Mouse (Mus musculus): ENCODE results near the gene Fosl1. TPM values are rescaled to one million over a fixed set of nuclear protein-coding genes. Genes with fewer than 3 reads are reported as not detected.
"Not testable (repeated sequence)": the region's sequence is repeated elsewhere in the genome, so short reads cannot be mapped to it uniquely, and the experiment has no call there.

Fosl1 gene
- polyA plus RNA-seq, 1 experiment from 2014 or later = not detected

GRCm38 (mm10) chr19:5485371-5485770 is 38.0 kb downstream of the Fosl1 start:
- ATAC-seq (ENCODE audit: low read depth) = no peak
- H3K36me3 ChIP-seq = peaks cover 52% of the 10 kb centered on the region

GRCm38 (mm10) chr19:5485821-5486220 is 38.5 kb downstream of the Fosl1 start:
- Histone ChIP-seq H3K36me3 (peaks cover 52% of the 10 kb centered on the region), H3K9ac (no peak overlapping the region), H3K4me3 (replicated peaks) (no peak overlapping the region), H3K9me3 (replicated peaks) (no peaks in the 10 kb centered on the region), H3K4me1 (replicated peaks) (peaks cover 43% of the 10 kb centered on the region), H3K27ac (no peak overlapping the region), H3K4me2 (no peak overlapping the region), H3K27me3 (no peaks in the 10 kb centered on the region)
- DNase-seq (no peak), ATAC-seq (ENCODE audit: low read depth) (no peak)
- WGBS (ENCODE audit: insufficient replicate concordance) = 85% methylated on average over 7 of the region's 7 CpGs

More at GRCm38 (mm10) chr19:5485371-5485770, 38.0 kb downstream of the Fosl1 start:
- Histone ChIP-seq H3K27me3 (no peaks in the 10 kb centered on the region), H3K9me3 (replicated peaks) (no peaks in the 10 kb centered on the region), H3K4me2 (no peak overlapping the region), H3K9ac (no peak overlapping the region), H3K27ac (no peak overlapping the region), H3K4me3 (replicated peaks) (no peak overlapping the region), H3K4me1 (replicated peaks) (peaks cover 43% of the 10 kb centered on the region)
- WGBS (ENCODE audit: insufficient replicate concordance) = 84% methylated on average over 8 of the region's 8 CpGs
- DNase-seq = no peak

- ATAC-seq (ENCODE audit: low read depth) (no peak), DNase-seq (no peak)
- H3K4me2 ChIP-seq = 0 out of 2 replicates have a peak overlapping the region, but pooled peaks have one; percentile 86
- H3K9ac ChIP-seq = peak overlapping the region; percentile 76
- no peak overlapping the region for H3K4me3 ChIP-seq (replicated peaks)
- WGBS (ENCODE audit: insufficient replicate concordance) = 83% methylated on average over 8 of the region's 8 CpGs
- H3K27me3 ChIP-seq = no peaks in the 10 kb centered on the region
- H3K36me3 ChIP-seq = peaks cover 50% of the 10 kb centered on the region
- no peak overlapping the region for H3K27ac ChIP-seq
- H3K9me3 ChIP-seq (replicated peaks) = no peaks in the 10 kb centered on the region
- peaks cover 43% of the 10 kb centered on the region for H3K4me1 ChIP-seq (replicated peaks)
Observed at GRCm38 (mm10) chr19:5486286-5486685, 38.9 kb downstream of the Fosl1 start.

- H3K4me3 ChIP-seq (replicated peaks) = peak overlapping the region; percentile 99
Observed at GRCm38 (mm10) chr19:5486771-5487170, 39.4 kb downstream of the Fosl1 start.

GRCm38 (mm10) chr19:5487768-5488550 is 40.6 kb downstream of the Fosl1 start, which contains the start of gene Mus81:
Mus81 (minus strand) TSS chr19:5488402.
- WGBS (ENCODE audit: insufficient replicate concordance) = under 1% methylated on average over 39 of the region's 39 CpGs
- Histone ChIP-seq H3K4me1 (replicated peaks) (peaks cover 58% of the 10 kb centered on the region), H3K36me3 (peaks cover 48% of the 10 kb centered on the region), H3K27ac (peak within 1 kb of the TSS; percentile 100), H3K27me3 (no peaks in the 10 kb centered on the region), H3K4me2 (peak within 1 kb of the TSS; percentile 86), H3K4me3 (replicated peaks) (peak within 1 kb of the TSS; percentile 99), H3K9ac (peak within 1 kb of the TSS; percentile 76), H3K9me3 (replicated peaks) (no peaks in the 10 kb centered on the region)
- peak; percentile 94 for DNase-seq
- ATAC-seq (ENCODE audit: low read depth) = peak; percentile 72

More at GRCm38 (mm10) chr19:5486771-5487170, 39.4 kb downstream of the Fosl1 start:
- peak overlapping the region; percentile 6; the same call in 1 of the 2 replicates for H3K27ac ChIP-seq
- DNase-seq (no peak), ATAC-seq (ENCODE audit: low read depth) (no peak)
- H3K9me3 ChIP-seq (replicated peaks) = no peaks in the 10 kb centered on the region
- H3K27me3 ChIP-seq = no peaks in the 10 kb centered on the region
- peak overlapping the region; percentile 86 for H3K4me2 ChIP-seq
- WGBS (ENCODE audit: insufficient replicate concordance) = 78% methylated on average over 4 of the region's 4 CpGs
- peaks cover 46% of the 10 kb centered on the region for H3K4me1 ChIP-seq (replicated peaks)
- H3K9ac ChIP-seq = peak overlapping the region; percentile 76
- peaks cover 47% of the 10 kb centered on the region for H3K36me3 ChIP-seq

- WGBS (ENCODE audit: insufficient replicate concordance) = under 1% methylated on average over 26 of the region's 26 CpGs
- peak overlapping the region; percentile 100 for H3K27ac ChIP-seq
- peak overlapping the region; percentile 76 for H3K9ac ChIP-seq
- peak overlapping the region; percentile 99 for H3K4me3 ChIP-seq (replicated peaks)
- no peaks in the 10 kb centered on the region for H3K9me3 ChIP-seq (replicated peaks)
- no peaks in the 10 kb centered on the region for H3K27me3 ChIP-seq
- H3K4me2 ChIP-seq = peak overlapping the region; percentile 86
- ATAC-seq (ENCODE audit: low read depth) (peak; percentile 80), DNase-seq (peak; percentile 97)
- H3K4me1 ChIP-seq (replicated peaks) = peaks cover 58% of the 10 kb centered on the region
- H3K36me3 ChIP-seq = peaks cover 48% of the 10 kb centered on the region
Observed at GRCm38 (mm10) chr19:5488878-5489571, 41.7 kb downstream of the Fosl1 start.

- Histone ChIP-seq H3K4me1 (replicated peaks) (peaks cover 60% of the 10 kb centered on the region), H3K4me3 (replicated peaks) (peak overlapping the region; percentile 99), H3K9ac (peak overlapping the region; percentile 51), H3K36me3 (peaks cover 48% of the 10 kb centered on the region), H3K27ac (peak overlapping the region; percentile 100), H3K4me2 (peak overlapping the region; percentile 86)
- 31% methylated on average over 10 of the region's 10 CpGs for WGBS (ENCODE audit: insufficient replicate concordance)
- not testable (repeated sequence) for H3K9me3 ChIP-seq (replicated peaks); DNase-seq; H3K27me3 ChIP-seq; ATAC-seq (ENCODE audit: low read depth)
Observed at GRCm38 (mm10) chr19:5489721-5490120, 42.4 kb downstream of the Fosl1 start.

GRCm38 (mm10) chr19:5490313-5490897 is 43.1 kb downstream of the Fosl1 start, which contains the start of gene Cfl1:
Cfl1 (plus strand) TSS chr19:5490455.
- Histone ChIP-seq H3K27ac (peak within 1 kb of the TSS; percentile 100), H3K4me1 (replicated peaks) (peaks cover 60% of the 10 kb centered on the region), H3K4me2 (peak within 1 kb of the TSS; percentile 86), H3K4me3 (replicated peaks) (peak within 1 kb of the TSS; percentile 99), H3K27me3 (no peaks in the 10 kb centered on the region), H3K9ac (peak within 1 kb of the TSS; percentile 100), H3K9me3 (replicated peaks) (no peaks in the 10 kb centered on the region), H3K36me3 (peaks cover 48% of the 10 kb centered on the region)
- under 1% methylated on average over 62 of the region's 62 CpGs for WGBS (ENCODE audit: insufficient replicate concordance)
- peak; percentile 94 for DNase-seq
- ATAC-seq (ENCODE audit: low read depth) = peak; percentile 58

- peak overlapping the region; percentile 99 for H3K4me3 ChIP-seq (replicated peaks)
- no peaks in the 10 kb centered on the region for H3K27me3 ChIP-seq
- H3K27ac ChIP-seq = peak overlapping the region; percentile 100
- peaks cover 48% of the 10 kb centered on the region for H3K36me3 ChIP-seq
- peak overlapping the region; percentile 100 for H3K9ac ChIP-seq
- DNase-seq = peak; percentile 77
- under 1% methylated on average over 59 of the region's 59 CpGs for WGBS (ENCODE audit: insufficient replicate concordance)
- peak; percentile 44 for ATAC-seq (ENCODE audit: low read depth)
- H3K9me3 ChIP-seq (replicated peaks) = no peaks in the 10 kb centered on the region
- H3K4me1 ChIP-seq (replicated peaks) = peaks cover 59% of the 10 kb centered on the region
- peak overlapping the region; percentile 86 for H3K4me2 ChIP-seq
Observed at GRCm38 (mm10) chr19:5490898-5491708, 43.8 kb downstream of the Fosl1 start.

GRCm38 (mm10) chr19:5492641-5493040 is 45.3 kb downstream of the Fosl1 start:
- 82% methylated on average over 4 of the region's 4 CpGs for WGBS (ENCODE audit: insufficient replicate concordance)
- no peaks in the 10 kb centered on the region for H3K9me3 ChIP-seq (replicated peaks)
- no peaks in the 10 kb centered on the region for H3K27me3 ChIP-seq
- ATAC-seq (ENCODE audit: low read depth) (no peak), DNase-seq (no peak)
- peak overlapping the region; percentile 99 for H3K4me3 ChIP-seq (replicated peaks)
- H3K27ac ChIP-seq = no peak overlapping the region
- H3K36me3 ChIP-seq = peaks cover 60% of the 10 kb centered on the region
- peaks cover 43% of the 10 kb centered on the region for H3K4me1 ChIP-seq (replicated peaks)
- H3K4me2 ChIP-seq = peak overlapping the region; percentile 86
- H3K9ac ChIP-seq = peak overlapping the region; percentile 100; the same call in 1 of the 2 replicates
